Mouse (Mus musculus): ENCODE results near the gene Dnajc7. TPM values are rescaled to one million over a fixed set of nuclear protein-coding genes. Genes with fewer than 3 reads are reported as not detected.
"Not testable (repeated sequence)": the region's sequence is repeated elsewhere in the genome, so short reads cannot be mapped to it uniquely, and the experiment has no call there.

The Dnajc7 gene
- polyA plus RNA-seq (2015; fragmentation: Nextera tagmentation; extraction: Ambion mirVana) = 294 and 295 TPM in 2 replicates

DNA sequence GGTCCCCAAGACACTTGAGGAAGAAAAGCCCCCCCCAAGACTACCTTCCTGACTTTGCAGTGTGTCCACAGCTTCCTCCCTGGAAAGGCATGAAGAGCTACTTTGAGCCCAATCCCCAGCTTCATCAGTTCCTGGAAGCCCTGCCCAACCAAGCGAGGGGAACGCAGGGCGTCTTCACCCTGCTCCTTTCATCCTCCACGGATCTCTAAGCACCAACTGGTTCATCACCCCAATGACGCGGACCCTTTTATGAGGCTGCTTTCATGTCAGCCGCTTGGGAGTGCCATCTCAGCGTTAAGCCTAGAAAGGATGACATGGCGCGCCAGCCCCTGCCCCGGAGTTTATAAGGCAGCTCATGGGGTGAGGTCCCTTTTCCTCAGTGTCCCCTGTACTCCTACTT lies at the start of gene Dnajc7:
TSS of gene Dnajc7 (minus strand) at position 187 of the 400 bp plus-strand sequence.
- H3K9me3 ChIP-seq = no peaks in the 10 kb centered on the region
- peak within 1 kb of the TSS; percentile 91 for H3K9ac ChIP-seq (replicated peaks)
- H3K4me3 ChIP-seq = peak within 1 kb of the TSS; percentile 93
- H3K27me3 ChIP-seq = no peaks in the 10 kb centered on the region
- 0 out of 2 replicates have a peak, but pooled peaks cover 5% of the 10 kb centered on the region for H3K36me3 ChIP-seq
- H3K4me2 ChIP-seq (replicated peaks) = peak within 1 kb of the TSS; percentile 91
- ATAC-seq (replicated peaks) = no peak; the same call in 1 of the 2 replicates
- 5% methylated on average over 11 of the region's 11 CpGs for WGBS
- H3K27ac ChIP-seq (replicated peaks) = peak within 1 kb of the TSS; percentile 93
- peaks cover 35% of the 10 kb centered on the region for H3K4me1 ChIP-seq

DNA sequence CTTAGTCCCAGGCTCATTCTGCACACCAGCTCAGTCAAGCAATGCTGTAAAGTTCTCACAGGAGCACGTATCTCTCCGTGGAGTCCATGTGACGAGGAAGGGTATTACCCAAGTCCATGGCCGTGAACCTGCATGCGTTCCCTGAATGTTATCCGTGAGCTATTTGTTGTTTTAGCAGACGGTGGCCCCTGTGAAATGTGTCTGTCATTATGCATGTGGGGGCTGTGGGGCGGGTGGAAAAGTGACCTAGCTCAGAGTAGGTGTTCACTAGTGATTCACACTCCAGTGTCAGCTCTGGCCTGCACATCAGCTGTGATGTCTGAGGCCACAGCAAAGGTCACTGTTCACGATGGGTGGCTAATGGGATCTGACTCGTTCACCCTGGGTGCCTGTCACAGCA lies 39.8 kb upstream of the Dnajc7 start:
- no peaks in the 10 kb centered on the region for H3K9me3 ChIP-seq
- H3K27ac ChIP-seq (replicated peaks) = no peak overlapping the region
- H3K36me3 ChIP-seq = no peaks in the 10 kb centered on the region
- ATAC-seq (replicated peaks) = no peak
- no peak overlapping the region for H3K4me3 ChIP-seq
- no peak overlapping the region for H3K9ac ChIP-seq (replicated peaks)
- WGBS = 74% methylated on average over 10 of the region's 10 CpGs
- H3K4me2 ChIP-seq (replicated peaks) = no peak overlapping the region
- H3K27me3 ChIP-seq = no peaks in the 10 kb centered on the region
- H3K4me1 ChIP-seq = peaks cover 6% of the 10 kb centered on the region; the same call in 1 of the 2 replicates

DNA sequence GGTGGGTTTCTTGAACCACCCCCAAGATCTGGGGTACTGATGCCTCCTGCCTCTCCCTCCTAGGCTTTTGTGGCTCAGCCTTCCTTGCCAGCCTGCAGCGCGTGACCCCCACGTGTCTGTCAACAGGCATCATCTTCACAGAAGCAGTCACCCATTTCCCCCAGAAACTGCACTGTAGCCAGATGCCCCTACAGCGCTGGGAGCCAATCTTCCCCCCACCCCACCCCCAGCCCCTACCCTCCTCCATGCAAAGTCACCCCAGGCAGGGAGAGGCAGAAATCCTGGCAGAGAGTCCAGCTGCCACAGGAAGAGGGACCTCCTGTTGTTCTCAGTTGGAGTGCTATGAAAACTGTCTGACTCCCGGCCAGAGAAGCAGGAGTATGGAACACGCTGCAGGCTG lies 36.5 kb upstream of the Dnajc7 start:
- Histone ChIP-seq H3K27ac (replicated peaks) (no peak overlapping the region), H3K4me3 (no peak overlapping the region), H3K9me3 (no peaks in the 10 kb centered on the region), H3K4me2 (replicated peaks) (no peak overlapping the region), H3K27me3 (peaks cover 4% of the 10 kb centered on the region; the same call in 1 of the 2 replicates), H3K9ac (replicated peaks) (no peak overlapping the region), H3K36me3 (no peaks in the 10 kb centered on the region), H3K4me1 (peaks cover 6% of the 10 kb centered on the region; the same call in 1 of the 2 replicates)
- 9% methylated on average over 6 of the region's 6 CpGs for WGBS
- no peak for ATAC-seq (replicated peaks)

- H3K27ac ChIP-seq (replicated peaks); H3K4me1 ChIP-seq; ATAC-seq (replicated peaks); H3K36me3 ChIP-seq; H3K4me3 ChIP-seq; H3K4me2 ChIP-seq (replicated peaks); H3K9me3 ChIP-seq; H3K9ac ChIP-seq (replicated peaks): not testable (repeated sequence)
- H3K27me3 ChIP-seq = peaks cover 13% of the 10 kb centered on the region
- 57% methylated on average over 3 of the region's 3 CpGs for whole genome bisulfite sequencing
Observed at GRCm38 (mm10) chr11:100655589-100655988, 35.6 kb upstream of the Dnajc7 start.

- 22% methylated on average over 3 of the region's 3 CpGs for WGBS
- Histone ChIP-seq H3K27ac (replicated peaks) (no peak overlapping the region), H3K4me1 (peaks cover 6% of the 10 kb centered on the region; the same call in 1 of the 2 replicates), H3K9me3 (no peaks in the 10 kb centered on the region), H3K27me3 (peaks cover 27% of the 10 kb centered on the region), H3K4me3 (no peak overlapping the region), H3K36me3 (no peaks in the 10 kb centered on the region), H3K4me2 (replicated peaks) (no peak overlapping the region), H3K9ac (replicated peaks) (no peak overlapping the region)
- ATAC-seq (replicated peaks) = no peak
Observed at GRCm38 (mm10) chr11:100651748-100652147, 31.8 kb upstream of the Dnajc7 start.

DNA sequence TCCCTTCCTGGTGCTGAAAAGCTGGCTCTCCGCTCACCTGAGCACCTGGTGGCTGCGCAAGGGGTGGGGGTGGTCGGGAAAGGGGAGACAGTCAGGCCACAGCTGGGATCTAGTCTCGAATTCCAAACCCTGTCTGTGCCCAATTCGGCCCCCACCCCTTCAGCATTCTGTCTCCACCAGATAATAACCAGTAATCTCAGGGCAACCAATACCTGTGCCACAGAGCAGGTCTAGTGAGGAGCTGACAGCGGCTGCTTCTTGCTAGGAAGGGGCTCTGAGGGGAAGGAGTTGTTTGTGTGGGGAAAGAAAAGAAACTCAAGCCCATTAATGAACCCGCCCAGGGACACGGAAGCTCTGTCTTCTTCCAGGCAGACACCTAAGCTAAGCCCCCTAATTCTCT lies 31.2 kb upstream of the Dnajc7 start:
- no peaks in the 10 kb centered on the region for H3K36me3 ChIP-seq
- peaks cover 27% of the 10 kb centered on the region for H3K27me3 ChIP-seq
- no peak overlapping the region for H3K4me3 ChIP-seq
- no peak for ATAC-seq (replicated peaks)
- no peak overlapping the region for H3K27ac ChIP-seq (replicated peaks)
- H3K9me3 ChIP-seq = no peaks in the 10 kb centered on the region
- H3K9ac ChIP-seq (replicated peaks) = no peak overlapping the region
- H3K4me1 ChIP-seq = peaks cover 2% of the 10 kb centered on the region; the same call in 1 of the 2 replicates
- WGBS = 10% methylated on average over 8 of the region's 8 CpGs
- H3K4me2 ChIP-seq (replicated peaks) = no peak overlapping the region

DNA sequence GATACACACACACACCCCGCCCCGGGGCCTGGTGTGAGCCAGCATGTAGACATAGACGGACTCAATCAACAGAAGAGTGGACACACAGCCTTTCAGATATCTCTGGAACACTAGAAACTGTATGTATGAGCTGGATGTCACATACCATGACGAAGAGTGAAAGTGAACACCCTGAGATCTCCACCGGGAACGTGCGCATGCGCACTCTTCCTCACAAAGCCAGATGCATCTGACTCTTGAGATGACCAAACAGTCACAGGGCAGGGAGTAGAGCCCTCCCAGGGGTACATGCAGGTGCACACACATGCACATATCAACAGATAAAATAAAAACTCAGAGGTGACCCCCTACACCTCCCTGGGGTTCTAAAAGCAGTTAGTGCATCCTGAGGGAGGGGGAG lies 28.4 kb upstream of the Dnajc7 start:
- no peak overlapping the region for H3K4me3 ChIP-seq
- 82% methylated on average over 8 of the region's 8 CpGs for WGBS
- no peak overlapping the region for H3K4me2 ChIP-seq (replicated peaks)
- H3K9ac ChIP-seq (replicated peaks) = no peak overlapping the region
- no peaks in the 10 kb centered on the region for H3K9me3 ChIP-seq
- no peak for ATAC-seq (replicated peaks)
- H3K36me3 ChIP-seq = no peaks in the 10 kb centered on the region
- H3K27me3 ChIP-seq = peaks cover 27% of the 10 kb centered on the region
- H3K27ac ChIP-seq (replicated peaks) = no peak overlapping the region
- H3K4me1 ChIP-seq = no peaks in the 10 kb centered on the region

DNA sequence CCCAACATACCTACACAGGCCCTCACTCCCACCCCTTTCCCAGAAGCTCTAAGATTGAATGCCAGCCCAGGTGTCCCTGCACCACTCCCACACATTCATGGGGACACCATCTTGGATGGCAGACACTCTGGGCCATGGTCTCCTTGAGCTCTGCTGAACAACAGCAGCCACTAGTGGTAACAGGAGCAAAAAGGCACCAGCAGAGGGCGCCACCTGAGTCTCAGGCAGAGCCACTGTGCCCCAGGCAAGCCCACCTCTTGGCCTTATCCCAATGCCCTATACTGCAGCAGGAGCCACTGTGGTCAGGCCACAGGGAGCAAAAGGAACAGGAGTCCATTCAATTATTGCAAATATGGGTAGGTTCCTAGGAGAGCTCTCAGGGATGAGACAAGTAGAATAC lies 26.3 kb upstream of the Dnajc7 start:
- no peaks in the 10 kb centered on the region for H3K4me1 ChIP-seq
- no peak overlapping the region for H3K4me3 ChIP-seq
- WGBS = 20% methylated on average over 1 of the region's 1 CpGs
- peaks cover 21% of the 10 kb centered on the region for H3K27me3 ChIP-seq
- no peak overlapping the region for H3K9ac ChIP-seq (replicated peaks)
- no peaks in the 10 kb centered on the region for H3K36me3 ChIP-seq
- ATAC-seq (replicated peaks) = no peak
- H3K4me2 ChIP-seq (replicated peaks) = no peak overlapping the region
- H3K27ac ChIP-seq (replicated peaks) = no peak overlapping the region
- no peaks in the 10 kb centered on the region for H3K9me3 ChIP-seq

- no peaks in the 10 kb centered on the region for H3K36me3 ChIP-seq
- no peak overlapping the region for H3K27ac ChIP-seq (replicated peaks)
- H3K4me3 ChIP-seq = no peak overlapping the region
- ATAC-seq (replicated peaks) = no peak
- H3K4me2 ChIP-seq (replicated peaks) = no peak overlapping the region
- H3K9ac ChIP-seq (replicated peaks) = no peak overlapping the region
- H3K9me3 ChIP-seq = no peaks in the 10 kb centered on the region
- peaks cover 10% of the 10 kb centered on the region for H3K4me1 ChIP-seq
- H3K27me3 ChIP-seq = peaks cover 14% of the 10 kb centered on the region; the same call in 1 of the 2 replicates
- WGBS = 60% methylated on average over 15 of the region's 15 CpGs
Observed at GRCm38 (mm10) chr11:100643612-100644575, 23.9 kb upstream of the Dnajc7 start.

DNA sequence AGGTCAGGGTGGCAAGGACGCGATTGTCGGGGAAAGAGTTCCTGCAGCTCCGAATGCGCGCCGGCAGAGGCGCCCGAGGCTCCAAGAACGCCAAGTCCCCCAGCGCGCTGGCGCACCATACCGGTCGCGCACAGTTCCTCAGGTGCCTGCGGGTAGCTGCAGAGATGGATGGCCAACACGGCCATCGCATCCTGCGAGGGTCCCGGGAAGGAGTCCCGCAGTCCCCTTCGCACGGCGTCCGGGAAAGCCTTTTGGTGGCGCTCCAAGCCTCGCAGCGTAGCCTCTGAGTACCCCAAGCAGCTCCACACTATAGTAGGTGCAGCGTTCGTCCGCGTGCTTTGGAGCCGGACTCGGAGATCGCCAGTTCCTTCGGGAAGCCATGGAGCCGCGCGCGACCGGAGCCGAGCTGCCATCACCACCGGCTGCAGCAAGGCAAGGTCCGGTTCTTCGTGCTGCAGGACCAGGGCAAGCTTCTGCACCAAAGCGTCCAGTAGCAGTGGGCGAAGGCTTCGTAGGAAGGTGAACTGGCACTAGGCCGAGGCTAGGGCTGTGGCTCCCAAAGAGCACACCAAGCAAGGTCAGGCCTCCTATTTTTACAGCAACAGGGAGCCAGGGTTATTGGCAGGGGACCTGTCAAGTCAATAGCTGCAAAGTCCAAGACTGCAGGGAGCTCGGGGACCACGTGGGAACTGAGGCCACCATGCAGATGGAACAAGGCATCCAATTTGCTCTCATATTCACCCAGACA lies 20.4 kb upstream of the Dnajc7 start:
- H3K27ac ChIP-seq (replicated peaks) = no peak overlapping the region
- 0 out of 2 replicates have a peak, but pooled peaks have one; percentile 53 for ATAC-seq (replicated peaks)

GRCm38 (mm10) chr11:100634530-100634929 lies 14.6 kb upstream of the Dnajc7 start:
- Histone ChIP-seq H3K9me3 (no peaks in the 10 kb centered on the region), H3K4me2 (replicated peaks) (no peak overlapping the region), H3K9ac (replicated peaks) (no peak overlapping the region), H3K4me1 (no peaks in the 10 kb centered on the region), H3K36me3 (no peaks in the 10 kb centered on the region), H3K27me3 (0 out of 2 replicates have a peak, but pooled peaks cover under 1% of the 10 kb centered on the region), H3K27ac (replicated peaks) (no peak overlapping the region), H3K4me3 (no peak overlapping the region)
- 71% methylated on average over 7 of the region's 7 CpGs for WGBS
- ATAC-seq (replicated peaks) = no peak

More for the DNA sequence above, 20.4 kb upstream of the Dnajc7 start:
- no peaks in the 10 kb centered on the region for H3K9me3 ChIP-seq
- H3K4me3 ChIP-seq = peak overlapping the region; percentile 43
- WGBS = 7% methylated on average over 52 of the region's 52 CpGs
- no peaks in the 10 kb centered on the region for H3K36me3 ChIP-seq
- H3K4me1 ChIP-seq = peaks cover 10% of the 10 kb centered on the region
- peak overlapping the region; percentile 31 for H3K9ac ChIP-seq (replicated peaks)
- H3K4me2 ChIP-seq (replicated peaks) = peak overlapping the region; percentile 77
- peaks cover 14% of the 10 kb centered on the region; the same call in 1 of the 2 replicates for H3K27me3 ChIP-seq

All from forebrain, embryonic 15.5 days (tissue).